Mouse (Mus musculus): ENCODE results near the gene Traf7. TPM values are rescaled to one million over a fixed set of nuclear protein-coding genes. Genes with fewer than 3 reads are reported as not detected.

Traf7 gene
- total and polyA plus RNA-seq, 3 experiments: 121 to 261 TPM; not detected in 1

DNA sequence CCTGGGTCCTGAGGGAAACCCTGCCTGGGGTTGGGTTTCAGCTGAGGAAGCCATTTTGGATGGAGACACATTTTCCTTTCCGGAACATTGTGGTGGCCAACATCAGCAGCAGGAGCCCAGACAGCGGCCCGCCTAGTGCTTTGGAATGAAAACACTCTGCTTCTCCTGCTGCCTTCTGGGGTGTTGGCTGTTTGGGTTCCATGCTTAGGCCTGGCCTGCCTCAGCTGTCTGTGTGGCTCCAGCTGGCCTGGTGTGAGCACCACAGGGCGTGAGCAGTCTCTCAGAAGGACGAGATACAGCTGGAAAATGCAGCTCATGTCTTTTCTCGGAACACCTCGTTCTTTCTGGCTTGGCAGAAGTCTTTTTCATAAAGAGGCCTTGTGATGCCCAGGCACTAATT is 29.4 kb upstream of the Traf7 start:
- H3K36me3 ChIP-seq (ENCODE audit: control insufficient read depth in 1 of 2, insufficient read depth in 2 of 2, low read length in 2 of 2): peaks cover 0 to 13% of the 10 kb centered on the region in 2 experiments; a peak in 2 of 4 replicates
- H3K4me3 ChIP-seq (ENCODE audit: control insufficient read depth in 1 of 2, insufficient read depth in 1 of 2, low read depth in 2 of 2, low read length in 2 of 2): no peak overlapping the region
- H3K9ac ChIP-seq (ENCODE audit: control insufficient read depth, low read depth, low read length, poor library complexity, severe bottlenecking): no peak overlapping the region
- no peaks in the 10 kb centered on the region for H3K27me3 ChIP-seq (ENCODE audit: control insufficient read depth in 1 of 2, insufficient read depth in 2 of 2, low read length in 2 of 2)
- H3K4me1 ChIP-seq (ENCODE audit: control insufficient read depth in 1 of 2, insufficient read depth in 2 of 2, low read length in 2 of 2): peaks cover 3 to 16% of the 10 kb centered on the region in 2 experiments; a peak in 3 of 4 replicates
- TF ChIP-seq NELFE (IDR thresholded peaks at IDR 0.05; ENCODE audit: low read depth, low read length) (no peak), ZKSCAN1 (IDR thresholded peaks at IDR 0.05; ENCODE audit: low read depth, low read length) (no peak), MEF2A (IDR thresholded peaks at IDR 0.05; ENCODE audit: extremely low read depth, insufficient replicate concordance, low read depth, low read length, poor library complexity, severe bottlenecking) (no peak)
- H3K27ac ChIP-seq (ENCODE audit: control insufficient read depth, low read depth, low read length): no peak overlapping the region
- no peak for DNase-seq (ENCODE audit: low read depth, low spot score)
- H3K9me3 ChIP-seq (replicated peaks; ENCODE audit: insufficient read depth, low read length): no peaks in the 10 kb centered on the region
- H3K79me2 ChIP-seq (ENCODE audit: control insufficient read depth, insufficient read depth, low read length, poor library complexity): no peaks in the 10 kb centered on the region; the same call in 1 of the 2 replicates

DNA sequence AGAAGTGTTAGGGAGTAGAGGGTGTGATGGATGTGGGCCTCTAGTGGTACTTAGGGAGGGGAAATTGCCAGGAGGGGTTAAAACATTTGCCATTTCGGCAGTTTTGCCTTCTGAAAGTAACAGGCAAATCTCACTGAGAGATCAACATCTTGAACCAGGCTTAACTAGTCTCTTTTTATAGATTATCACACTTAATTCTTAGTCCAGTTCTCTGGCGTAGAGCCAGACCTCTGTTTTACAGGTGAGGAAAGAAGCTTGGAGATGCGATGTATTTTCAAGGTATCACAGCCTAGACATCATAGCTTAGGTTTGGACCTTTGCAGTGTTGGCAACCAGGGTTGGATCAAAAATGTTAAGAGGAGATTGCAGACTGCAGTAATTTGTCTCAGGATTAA is 23.3 kb upstream of the Traf7 start:
- DNase-seq (ENCODE audit: low read depth, low spot score): peak; percentile 14
- H3K9me3 ChIP-seq (replicated peaks; ENCODE audit: insufficient read depth, low read length): no peaks in the 10 kb centered on the region
- H3K4me1 ChIP-seq (ENCODE audit: control insufficient read depth in 1 of 2, insufficient read depth in 2 of 2, low read length in 2 of 2): peaks cover 2 to 7% of the 10 kb centered on the region in 2 experiments; a peak in 3 of 4 replicates
- H3K9ac ChIP-seq (ENCODE audit: control insufficient read depth, low read depth, low read length, poor library complexity, severe bottlenecking): peak overlapping the region; percentile 84
- H3K4me3 ChIP-seq (ENCODE audit: control insufficient read depth in 1 of 2, insufficient read depth in 1 of 2, low read depth in 2 of 2, low read length in 2 of 2): peak overlapping the region; percentile 67 to 83
- no peak overlapping the region for H3K27ac ChIP-seq (ENCODE audit: control insufficient read depth, low read depth, low read length)
- no peaks in the 10 kb centered on the region for H3K27me3 ChIP-seq (ENCODE audit: control insufficient read depth in 1 of 2, insufficient read depth in 2 of 2, low read length in 2 of 2)
- H3K79me2 ChIP-seq (ENCODE audit: control insufficient read depth, insufficient read depth, low read length, poor library complexity): peaks cover 7% of the 10 kb centered on the region
- no peak for TF ChIP-seq TBP (IDR thresholded peaks at IDR 0.05; ENCODE audit: low read depth, low read length)
- TF ChIP-seq GATA1 (IDR thresholded peaks at IDR 0.05; ENCODE audit: low read depth, low read length): no peak
- TF ChIP-seq ZMIZ1 (IDR thresholded peaks at IDR 0.05; ENCODE audit: low read depth, low read length): no peak
- TF ChIP-seq TCF12 (IDR thresholded peaks at IDR 0.05; ENCODE audit: low read depth, low read length): no peak
- TF ChIP-seq NELFE (IDR thresholded peaks at IDR 0.05; ENCODE audit: low read depth, low read length): no peak
- no peak for TF ChIP-seq MAX (IDR thresholded peaks at IDR 0.05; ENCODE audit: low read length)
- no peak for TF ChIP-seq ZKSCAN1 (IDR thresholded peaks at IDR 0.05; ENCODE audit: low read depth, low read length)
- TF ChIP-seq MAZ (IDR thresholded peaks at IDR 0.05; ENCODE audit: low read depth, low read length): no peak
- TF ChIP-seq CTCF (IDR thresholded peaks at IDR 0.05 in 2 of 3, conservative IDR thresholded peaks at IDR 0.05 in 1 of 3; ENCODE audit: control insufficient read depth in 1 of 3, insufficient read depth in 1 of 3, low read depth in 2 of 3, low read length in 3 of 3, poor library complexity in 1 of 3, severe bottlenecking in 1 of 3): no peak
- peaks cover 0 to 8% of the 10 kb centered on the region in 2 experiments; a peak in 1 of 4 replicates for H3K36me3 ChIP-seq (ENCODE audit: control insufficient read depth in 1 of 2, insufficient read depth in 2 of 2, low read length in 2 of 2)

DNA sequence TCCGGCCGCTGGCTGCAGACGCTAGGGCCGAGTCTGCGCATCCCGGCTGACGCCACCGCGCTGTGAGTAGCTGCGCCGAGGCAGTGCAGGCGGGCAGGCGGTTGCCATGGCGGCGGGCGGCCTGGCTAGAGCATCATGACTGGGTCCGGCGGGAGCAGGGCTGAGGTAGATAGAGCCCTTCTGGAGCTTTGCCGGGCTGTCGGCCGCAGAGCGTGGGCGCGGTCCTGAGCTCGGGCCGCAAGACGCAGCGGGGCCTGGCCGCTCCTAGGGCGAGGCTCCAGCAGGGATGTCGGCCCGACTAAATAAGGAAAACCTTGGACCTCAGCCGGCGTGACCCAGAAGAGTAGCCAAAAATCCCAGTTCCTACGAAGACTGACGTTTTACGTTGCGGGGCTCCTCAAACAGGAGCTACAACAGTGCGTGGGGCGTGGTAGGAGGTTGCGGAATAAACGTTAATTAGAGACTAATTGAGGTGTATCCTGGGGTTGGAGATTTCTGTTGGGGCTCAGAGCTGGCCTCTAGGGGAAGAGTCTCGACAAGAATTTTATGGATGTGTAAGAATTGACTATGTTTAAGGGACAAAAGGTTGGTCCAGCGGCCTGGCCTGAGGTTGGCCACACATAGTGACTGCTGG is 22.8 kb upstream of the Traf7 start:
- H3K27me3 ChIP-seq (ENCODE audit: control insufficient read depth in 1 of 2, insufficient read depth in 2 of 2, low read length in 2 of 2): no peaks in the 10 kb centered on the region
- peaks cover 2 to 7% of the 10 kb centered on the region in 2 experiments; a peak in 3 of 4 replicates for H3K4me1 ChIP-seq (ENCODE audit: control insufficient read depth in 1 of 2, insufficient read depth in 2 of 2, low read length in 2 of 2)
- peak overlapping the region; percentile 84 for H3K9ac ChIP-seq (ENCODE audit: control insufficient read depth, low read depth, low read length, poor library complexity, severe bottlenecking)
- TF ChIP-seq TCF12 (IDR thresholded peaks at IDR 0.05; ENCODE audit: low read depth, low read length) (0 out of 2 replicates have a peak, but pooled peaks have one; percentile 12), MEF2A (IDR thresholded peaks at IDR 0.05; ENCODE audit: extremely low read depth, insufficient replicate concordance, low read depth, low read length, poor library complexity, severe bottlenecking) (no peak), NRF1 (IDR thresholded peaks at IDR 0.05; ENCODE audit: insufficient read depth, low read depth, low read length, poor library complexity, severe bottlenecking) (peak; percentile 59; the same call in 1 of the 2 replicates), TBP (IDR thresholded peaks at IDR 0.05; ENCODE audit: low read depth, low read length) (no peak), ELF1 (IDR thresholded peaks at IDR 0.05; ENCODE audit: low read depth, low read length) (0 out of 2 replicates have a peak, but pooled peaks have one; percentile 7), KAT2A (conservative IDR thresholded peaks at IDR 0.05; ENCODE audit: low read depth, low read length) (no peak), SIN3A (IDR thresholded peaks at IDR 0.05; ENCODE audit: low read length) (peak; percentile 54; the same call in 1 of the 2 replicates), MAZ (IDR thresholded peaks at IDR 0.05; ENCODE audit: low read depth, low read length) (no peak)
- peak overlapping the region; percentile 33; the same call in 1 of the 2 replicates for H3K27ac ChIP-seq (ENCODE audit: control insufficient read depth, low read depth, low read length)
- H3K4me3 ChIP-seq (ENCODE audit: control insufficient read depth in 1 of 2, insufficient read depth in 1 of 2, low read depth in 2 of 2, low read length in 2 of 2): peak overlapping the region; percentile 67 to 83
- DNase-seq (ENCODE audit: low read depth, low spot score): peak; percentile 79
- H3K36me3 ChIP-seq (ENCODE audit: control insufficient read depth in 1 of 2, insufficient read depth in 2 of 2, low read length in 2 of 2): peaks cover 0 to 8% of the 10 kb centered on the region in 2 experiments; a peak in 1 of 4 replicates
- peaks cover 7% of the 10 kb centered on the region for H3K79me2 ChIP-seq (ENCODE audit: control insufficient read depth, insufficient read depth, low read length, poor library complexity)
- no peaks in the 10 kb centered on the region for H3K9me3 ChIP-seq (replicated peaks; ENCODE audit: insufficient read depth, low read length)
